Mouse (Mus musculus) c-Kit-positive CD71-positive TER-119-positive erythroid progenitor cells, embryonic 14.5 days (primary cell): ENCODE data around the gene AL607142.1.

Source experiments
- DNase-seq: peaks from one replicate; pipeline ENCODE4 v3.0.0-alpha.2; 2013; ENCODE audit warnings: low spot score

AL607142.1 gene

GRCm38 (mm10) chr4:120057529-120057928 lies 7.3 kb upstream of the AL607142.1 start:
- DNase-seq: no peak

- no peak for DNase-seq
Measured at GRCm38 (mm10) chr4:120058157-120058556, 6.6 kb upstream of the AL607142.1 start.

GRCm38 (mm10) chr4:120058794-120059193 lies 6.0 kb upstream of the AL607142.1 start:
- DNase-seq: no peak

- no peak for DNase-seq
Measured at GRCm38 (mm10) chr4:120061727-120062126, 3.1 kb upstream of the AL607142.1 start.

GRCm38 (mm10) chr4:120062198-120062597 lies 2.6 kb upstream of the AL607142.1 start:
- no peak for DNase-seq

GRCm38 (mm10) chr4:120062754-120063153 lies 2.0 kb upstream of the AL607142.1 start:
- DNase-seq: no peak

- DNase-seq: no peak
Measured at GRCm38 (mm10) chr4:120063353-120064124, 1.3 kb upstream of the AL607142.1 start.

- DNase-seq: no peak
Measured at GRCm38 (mm10) chr4:120066841-120067591, 2.2 kb downstream of the AL607142.1 start.

- no peak for DNase-seq
Measured at GRCm38 (mm10) chr4:120067592-120068235, 2.9 kb downstream of the AL607142.1 start.

GRCm38 (mm10) chr4:120068883-120069581 lies 4.2 kb downstream of the AL607142.1 start:
- no peak for DNase-seq

- no peak for DNase-seq
Measured at GRCm38 (mm10) chr4:120069582-120069980, 4.8 kb downstream of the AL607142.1 start.

- DNase-seq: no peak
Measured at GRCm38 (mm10) chr4:120071411-120071810, 6.6 kb downstream of the AL607142.1 start.

- DNase-seq: no peak
Measured at GRCm38 (mm10) chr4:120071842-120072507, 7.2 kb downstream of the AL607142.1 start.

- no peak for DNase-seq
Measured at GRCm38 (mm10) chr4:120074061-120074460, 9.3 kb downstream of the AL607142.1 start.

- DNase-seq: no peak
Measured at GRCm38 (mm10) chr4:120077322-120077721, 12.5 kb downstream of the AL607142.1 start.

- DNase-seq: no peak
Measured at GRCm38 (mm10) chr4:120082527-120082926, 17.7 kb downstream of the AL607142.1 start.

- no peak for DNase-seq
Measured at GRCm38 (mm10) chr4:120083700-120084099, 18.9 kb downstream of the AL607142.1 start.

GRCm38 (mm10) chr4:120089536-120089935 lies 24.7 kb downstream of the AL607142.1 start:
- DNase-seq: no peak

- DNase-seq: no peak
Measured at GRCm38 (mm10) chr4:120091997-120092783, 27.4 kb downstream of the AL607142.1 start.

GRCm38 (mm10) chr4:120096935-120097334 lies 32.1 kb downstream of the AL607142.1 start:
- no peak for DNase-seq

GRCm38 (mm10) chr4:120101186-120101585 lies 36.4 kb downstream of the AL607142.1 start:
- no peak for DNase-seq
